In the genomic region with DNA sequence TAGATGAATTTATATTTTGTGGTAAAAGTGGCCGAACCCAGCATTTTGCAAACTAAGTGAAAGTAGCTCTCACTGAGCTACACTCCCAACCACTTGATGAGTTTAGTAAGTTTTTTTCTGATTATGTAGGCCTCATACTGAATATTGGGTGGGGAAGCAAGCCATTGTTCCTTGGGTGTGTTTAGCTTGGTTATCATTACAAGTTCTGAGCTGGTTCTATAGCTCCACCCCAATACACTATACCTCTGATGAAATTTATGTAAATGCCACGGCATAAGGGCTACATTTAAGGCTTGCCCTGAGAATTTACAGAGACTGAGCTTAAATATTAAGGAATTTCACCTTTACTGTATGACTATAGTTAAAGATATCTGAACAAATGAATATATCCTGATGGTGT, we compare ENCODE assay signal across 9 mouse cellular contexts. TPM values are rescaled to one million over a fixed set of nuclear protein-coding genes. Genes with fewer than 3 reads are reported as not detected.
DNase-seq lines count a peak whose midpoint lies in the region; ATAC-seq and TF ChIP-seq lines count a peak whose summit lies in the region.
"Had no signal": no experiment of that assay in that cellular context is flagged by ENCODE, and none has a peak within 500 bp of the region (broad histone marks: within the 10 kb centered on the region; RNA-seq: fewer than 3 reads in every experiment).

No protein-coding gene starts in this region.

- H3ac ChIP-seq in myocyte (ENCODE audit: control insufficient read depth, insufficient read length): no peak overlapping the region

- H3K36me3 ChIP-seq in embryonic facial prominence, embryonic 13.5 days: peaks cover 23% of the 10 kb centered on the region
- H3K36me3 ChIP-seq in intestine, postnatal 0 days (ENCODE audit: control insufficient read depth, insufficient read depth): peaks cover 4% of the 10 kb centered on the region; the same call in 1 of the 2 replicates
- H3K36me3 ChIP-seq in myocyte (ENCODE audit: control insufficient read depth, insufficient read depth): peaks cover 29% of the 10 kb centered on the region

- H3K4me3 ChIP-seq in left cerebral cortex, adult 2 months: peak overlapping the region; percentile 11; the same call in 1 of the 2 replicates
- H3K4me3 ChIP-seq in embryonic facial prominence, embryonic 13.5 days: peak overlapping the region; percentile 100
- H3K4me3 ChIP-seq in intestine, postnatal 0 days (ENCODE audit: low read depth, low read length): peak overlapping the region; percentile 96; the same call in 1 of the 2 replicates
- peak overlapping the region; percentile 95 for H3K4me3 ChIP-seq in myocyte

- no peak for TF ChIP-seq POLR2A in myocyte (IDR thresholded peaks at IDR 0.05; ENCODE audit: insufficient read length, low read depth)

- H3K9me3 ChIP-seq in embryonic facial prominence, embryonic 13.5 days: no peaks in the 10 kb centered on the region
- no peaks in the 10 kb centered on the region for H3K9me3 ChIP-seq in intestine, postnatal 0 days (ENCODE audit: control insufficient read depth)

- H3K4me2 ChIP-seq in embryonic facial prominence, embryonic 13.5 days: peak overlapping the region; percentile 65
- peak overlapping the region; percentile 73 for H3K4me2 ChIP-seq in intestine, postnatal 0 days (replicated peaks; ENCODE audit: low read depth)
- peak overlapping the region; percentile 92 for H3K4me2 ChIP-seq in myocyte (ENCODE audit: low read depth)

- intact Hi-C loops in left cerebral cortex, adult 2 months (cut with DNase I): loop anchor here (5.0 kb wide), 2 partner anchors 48 to 232 kb away; partner anchors contain the start of gene Gadd45a

- no peak overlapping the region for H3K27ac ChIP-seq in left cerebral cortex, adult 2 months
- H3K27ac ChIP-seq in embryonic facial prominence, embryonic 13.5 days: no peak overlapping the region
- H3K27ac ChIP-seq in intestine, postnatal 0 days (ENCODE audit: low read depth, low read length): no peak overlapping the region
- H3K27ac ChIP-seq: heart, adult 2 months had no signal

- peaks cover 5% of the 10 kb centered on the region; the same call in 1 of the 2 replicates for H3K4me1 ChIP-seq in embryonic facial prominence, embryonic 13.5 days
- no peaks in the 10 kb centered on the region for H3K4me1 ChIP-seq in intestine, postnatal 0 days (replicated peaks; ENCODE audit: control insufficient read depth, insufficient read depth, low read length)

- no peak overlapping the region for H3K9ac ChIP-seq in embryonic facial prominence, embryonic 13.5 days
- no peak overlapping the region for H3K9ac ChIP-seq in intestine, postnatal 0 days (ENCODE audit: low read depth, low read length)

- H3K27me3 ChIP-seq in embryonic facial prominence, embryonic 13.5 days: no peaks in the 10 kb centered on the region
- H3K27me3 ChIP-seq in intestine, postnatal 0 days (replicated peaks; ENCODE audit: control insufficient read depth, insufficient read depth, low read length): no peaks in the 10 kb centered on the region
- no peaks in the 10 kb centered on the region for H3K27me3 ChIP-seq in myocyte (ENCODE audit: control insufficient read depth, insufficient read depth, insufficient read length)

- TF ChIP-seq CTCF in left cerebral cortex, adult 2 months (IDR thresholded peaks at IDR 0.05): no peak
- TF ChIP-seq CTCF in intestine, postnatal 0 days (IDR thresholded peaks at IDR 0.05; ENCODE audit: low read depth): no peak

- no peak for DNase-seq in left cerebral cortex, adult 2 months (ENCODE audit: extremely low spot score in 1 of 2, low spot score in 2 of 2)
- no peak for DNase-seq in left cerebral cortex, adult 18-20 months (ENCODE audit: low spot score in 2 of 2)
- no peak for DNase-seq in cerebellum, postnatal 10 days
- no peak for DNase-seq in adrenal gland, adult (ENCODE audit: inconsistent age in 2 of 2, low spot score in 1 of 2)
- DNase-seq in kidney, adult 11 months: no peak
- DNase-seq: heart, adult 2 months had no signal

- WGBS in embryonic facial prominence, embryonic 13.5 days: 25% methylated on average over 2 of the region's 2 CpGs
- 13% methylated on average over 2 of the region's 2 CpGs for whole genome bisulfite sequencing in intestine, postnatal 0 days

- ATAC-seq in embryonic facial prominence, embryonic 13.5 days (ENCODE audit: insufficient number of reproducible peaks, insufficient read depth, low FRiP score, low TSS enrichment, low read depth): no peak
- no peak for ATAC-seq in intestine, postnatal 0 days

- H3K79me2 ChIP-seq in myocyte (ENCODE audit: control insufficient read depth, insufficient read depth): peaks cover 77% of the 10 kb centered on the region

TF ChIP-seq in myocyte, 11 proteins besides CTCF, POLR2A, EP300 and RAD21:
- no peak for TF ChIP-seq MYOG (IDR thresholded peaks at IDR 0.05; ENCODE audit: control insufficient read depth in 1 of 3, insufficient read depth in 1 of 3, insufficient read length in 2 of 3, low read depth in 2 of 3)
- no peak for TF ChIP-seq USF1 (IDR thresholded peaks at IDR 0.05; ENCODE audit: low read depth)
- TF ChIP-seq MYOD1 (IDR thresholded peaks at IDR 0.05; ENCODE audit: control insufficient read depth in 1 of 3, insufficient read length in 2 of 3, low read depth in 2 of 3): no peak
- no peak for TF ChIP-seq TCF3 (IDR thresholded peaks at IDR 0.05; ENCODE audit: insufficient read length, low read depth)
- no peak for TF ChIP-seq SRF (IDR thresholded peaks at IDR 0.05; ENCODE audit: control insufficient read depth, insufficient read length, low read depth)
- no peak for TF ChIP-seq E2F4 (IDR thresholded peaks at IDR 0.05; ENCODE audit: insufficient read depth)
- TF ChIP-seq REST (IDR thresholded peaks at IDR 0.05; ENCODE audit: insufficient read depth, insufficient read length): no peak
- no peak for TF ChIP-seq TCF12 (IDR thresholded peaks at IDR 0.05; ENCODE audit: insufficient read depth, poor library complexity, severe bottlenecking)
- no peak for TF ChIP-seq POLR2AphosphoS2 (IDR thresholded peaks at IDR 0.05; ENCODE audit: insufficient read length, low read depth)
- TF ChIP-seq MAX (IDR thresholded peaks at IDR 0.05; ENCODE audit: low read depth): no peak
- no peak for TF ChIP-seq CEBPB (IDR thresholded peaks at IDR 0.05; ENCODE audit: insufficient read depth, poor library complexity, severe bottlenecking)

RNA-seq across cellular contexts. Expression of gene Serbp1, which starts 31.5 kb away (rescaled TPM):
- total RNA-seq in left cerebral cortex, adult 2 months (2021): 100 to 1,000 TPM; 188 to 193 TPM
- total RNA-seq in left cerebral cortex, adult 18-20 months (2021): 100 to 1,000 TPM; 189 to 200 TPM
- 432 TPM in 2 replicates for polyA plus RNA-seq in embryonic facial prominence, embryonic 13.5 days (2015; fragmentation: Nextera tagmentation; extraction: Ambion mirVana)
- 209 and 220 TPM in 2 replicates for polyA plus RNA-seq in intestine, postnatal 0 days (2015; fragmentation: Nextera tagmentation; extraction: Ambion mirVana)
- 379 TPM for polyA plus RNA-seq in myocyte (2012; fragmentation: generic; extraction: Trizol)

Comparison
In these comparisons a context has a peak if more than half of its experiments do, and no peak if none do; other contexts are left out.
1. H3K4me3 ChIP-seq: peak in every context shown above with its lines; median percentile 100 in embryonic facial prominence, embryonic 13.5 days; 96 in intestine, postnatal 0 days; 95 in myocyte; 11 in left cerebral cortex, adult 2 months.